Mouse (Mus musculus): ENCODE measurements around the gene Crtc3.

Crtc3 gene

DNA sequence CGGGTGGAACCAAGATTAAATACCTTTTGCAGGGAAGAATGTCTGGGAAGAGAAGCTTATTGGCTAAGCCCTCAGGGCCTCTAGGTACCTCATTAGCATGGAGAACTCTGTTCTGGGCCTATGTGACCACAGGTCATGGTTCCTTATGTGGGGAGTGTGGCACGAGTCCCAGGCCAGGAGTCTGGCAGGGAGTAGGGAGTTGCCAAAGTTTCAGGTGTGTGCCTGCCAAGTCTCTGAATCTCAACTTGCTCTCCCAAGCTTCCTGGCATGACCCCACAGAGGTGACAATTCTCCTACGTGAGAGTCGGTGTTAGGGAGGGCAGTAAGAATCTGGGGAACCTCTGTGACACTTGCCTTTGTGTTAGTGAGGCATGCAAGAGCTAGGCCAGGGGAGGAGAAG lies 131.5 kb downstream of the Crtc3 start:
- DNase-seq (ENCODE audit: low read depth, low spot score), result no peak

- peak; percentile 18 for DNase-seq (ENCODE audit: low read depth, low spot score)
Observed at GRCm38 (mm10) chr7:80556166-80556565, 132.5 kb downstream of the Crtc3 start.

DNA sequence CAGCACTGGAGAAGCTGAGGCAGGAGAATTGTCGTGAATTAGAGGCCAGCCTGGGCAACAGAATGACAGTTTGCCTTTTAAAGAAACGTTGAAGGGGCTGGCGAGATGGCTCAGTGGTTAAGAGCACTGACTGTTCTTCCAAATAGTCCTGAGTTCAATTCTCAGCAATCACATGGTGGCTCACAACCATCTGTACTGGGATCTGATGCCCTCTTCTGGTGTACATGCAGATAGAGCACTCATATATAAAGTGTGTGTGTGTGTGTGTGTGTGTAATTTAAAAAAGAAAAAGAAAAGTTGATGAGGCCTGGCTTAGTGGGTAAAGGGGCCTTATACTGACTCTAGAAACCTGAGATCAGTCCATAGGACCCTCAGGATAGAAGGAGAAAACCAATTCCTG lies 133.5 kb downstream of the Crtc3 start:
- no peak for DNase-seq (ENCODE audit: low read depth, low spot score)

DNA sequence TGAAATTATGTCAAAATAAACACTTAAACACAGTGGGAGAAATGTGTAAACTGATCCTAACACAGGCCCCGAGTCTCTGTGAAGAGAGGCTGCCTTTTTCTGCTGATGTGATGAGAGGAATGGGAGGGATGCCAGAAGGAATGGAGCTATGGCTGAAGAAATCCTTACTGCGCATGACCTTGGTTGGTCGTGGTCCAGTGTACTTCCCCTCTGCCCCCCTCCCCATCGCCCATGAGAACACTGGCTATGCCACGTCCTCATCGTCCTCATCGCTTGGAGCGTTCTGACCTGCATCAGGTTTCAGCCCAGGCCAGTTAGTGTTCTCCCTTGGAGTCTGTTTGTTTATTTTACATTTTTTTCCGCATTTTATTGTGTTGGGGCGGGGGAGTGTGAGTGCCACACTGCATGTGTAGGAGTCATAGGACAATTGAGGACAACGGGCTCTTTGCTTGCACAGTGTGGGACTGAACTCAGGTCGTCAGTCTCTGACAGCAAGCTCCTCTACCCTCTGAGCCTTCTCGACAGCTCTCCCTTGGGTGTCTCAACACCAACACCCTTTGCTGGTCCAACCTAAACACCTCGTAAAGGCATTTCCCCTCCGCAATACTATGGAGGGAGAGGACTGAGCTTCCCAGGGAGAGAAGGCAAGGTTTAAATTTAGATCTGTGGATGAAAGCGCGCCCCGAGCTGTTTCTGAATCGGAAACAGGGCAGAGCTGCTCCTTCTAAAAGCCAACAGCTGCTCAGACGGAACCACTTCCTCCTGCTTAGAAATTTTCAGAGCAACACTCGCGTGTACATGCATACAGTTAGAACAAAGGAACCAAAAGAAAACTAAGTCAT lies 134.3 kb downstream of the Crtc3 start:
- no peak for DNase-seq (ENCODE audit: low read depth, low spot score)

DNA sequence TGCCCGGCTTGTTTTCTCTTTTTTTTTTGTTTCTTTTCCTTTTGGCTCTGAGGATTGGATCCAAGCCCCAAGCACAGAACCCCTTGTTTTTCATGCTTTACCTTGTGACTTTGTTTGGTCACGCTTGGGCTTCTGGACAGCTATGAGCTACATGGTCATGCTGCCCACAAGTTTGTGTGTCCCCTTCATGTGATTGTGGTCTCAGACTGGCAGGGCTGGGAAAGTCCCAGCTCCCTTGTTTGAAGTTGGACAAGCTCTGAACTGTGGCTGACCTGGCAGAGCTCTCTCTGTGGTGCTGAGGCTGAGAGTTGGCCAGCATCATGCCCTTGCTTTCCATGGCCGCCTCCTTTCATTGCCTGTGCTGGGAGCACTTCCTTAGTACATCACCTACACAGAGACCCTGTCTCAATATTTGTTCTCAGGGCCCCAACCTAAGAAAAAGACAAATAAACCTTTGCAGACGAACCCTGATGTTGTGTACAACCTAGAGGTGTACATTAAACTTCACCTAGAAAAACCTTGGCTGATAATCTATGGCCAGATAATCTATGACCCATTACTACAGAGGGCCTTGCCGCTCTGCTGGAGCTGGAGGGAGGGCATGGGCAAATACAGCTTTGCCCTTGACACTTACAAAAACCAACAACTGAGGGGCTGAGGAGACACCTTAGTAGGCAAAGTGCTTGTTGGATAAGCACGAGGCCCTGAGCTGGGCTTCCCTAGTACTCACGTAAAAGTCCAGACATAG lies 140.0 kb downstream of the Crtc3 start:
- DNase-seq (ENCODE audit: low read depth, low spot score), result no peak

DNA sequence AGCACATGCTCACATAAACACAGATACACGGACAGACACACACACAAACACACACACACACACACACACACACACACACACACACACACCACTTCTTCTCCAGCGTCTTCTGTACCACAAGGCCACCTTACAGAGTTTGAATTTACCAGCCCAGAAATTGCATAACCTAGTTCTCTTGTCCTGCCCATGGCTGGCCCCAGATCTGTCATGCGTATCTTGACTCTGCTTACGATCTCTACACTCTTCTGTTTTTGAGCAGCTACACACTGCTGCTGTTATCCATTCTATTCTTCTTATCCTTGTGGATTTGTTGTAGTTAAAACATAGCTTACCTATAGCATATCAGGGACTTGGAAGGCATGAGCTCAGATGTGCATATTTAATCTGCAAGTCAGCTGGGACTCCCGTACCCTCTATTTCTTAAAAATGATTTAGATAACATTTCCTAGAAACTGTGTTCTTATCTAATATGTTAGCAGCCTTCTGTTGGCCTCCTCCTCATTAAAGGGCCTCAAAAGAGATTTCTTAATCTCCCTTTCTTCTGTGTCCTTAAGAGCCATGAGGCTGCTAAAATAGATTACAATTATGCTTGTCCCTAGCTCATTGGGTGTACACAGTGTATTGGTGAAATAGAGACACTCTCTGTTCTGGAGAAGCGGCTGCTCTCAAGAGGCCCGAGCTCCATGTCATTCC lies 146.4 kb downstream of the Crtc3 start:
- no peak for DNase-seq (ENCODE audit: low read depth, low spot score)

GRCm38 (mm10) chr7:80539581-80539980 lies 149.1 kb downstream of the Crtc3 start:
- no peak for DNase-seq (ENCODE audit: low read depth, low spot score)
